7 mouse cellular contexts compared by ENCODE assay signal in the genomic region with DNA sequence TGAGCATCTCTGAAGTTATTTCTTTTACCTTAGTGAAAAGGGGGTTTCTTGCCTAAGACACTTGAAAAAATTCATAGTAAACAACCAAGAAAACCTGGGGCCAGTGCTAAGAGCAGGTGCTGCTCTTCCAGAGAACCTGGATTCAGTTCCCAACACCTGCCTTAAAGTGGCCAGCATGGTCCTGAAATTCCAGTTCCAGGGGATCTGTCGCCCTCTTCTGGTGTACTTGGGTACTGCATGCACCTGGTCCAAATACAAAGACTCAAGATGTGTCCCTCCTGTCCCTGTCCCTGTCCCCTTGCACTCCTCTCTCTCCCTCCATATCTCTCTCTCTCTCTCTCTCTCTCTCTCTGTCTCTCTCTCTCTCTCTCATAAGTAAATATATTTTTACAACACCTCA. TPM values are rescaled to one million over a fixed set of nuclear protein-coding genes. Genes with fewer than 3 reads are reported as not detected.
DNase-seq lines count a peak whose midpoint lies in the region; ATAC-seq and TF ChIP-seq lines count a peak whose summit lies in the region.

No protein-coding gene starts in this region.

- no peak overlapping the region for H3K4me3 ChIP-seq in CH12.LX (replicated peaks in 1 of 3; ENCODE audit: low read depth in 2 of 3, low read length in 2 of 3, poor library complexity in 1 of 3)
- H3K4me3 ChIP-seq in heart, embryonic 10.5 days: no peak overlapping the region
- H3K4me3 ChIP-seq in midbrain, embryonic 11.5 days (ENCODE audit: low read depth, low read length): no peak overlapping the region

- no peak for TF ChIP-seq EP300 in CH12.LX (IDR thresholded peaks at IDR 0.05; ENCODE audit: low read length)

- H3K4me1 ChIP-seq in CH12.LX (ENCODE audit: control insufficient read depth in 1 of 2, insufficient read depth in 2 of 2): peaks cover 4 to 10% of the 10 kb centered on the region in 2 experiments; a peak in 3 of 4 replicates
- H3K4me1 ChIP-seq in heart, embryonic 10.5 days: no peaks in the 10 kb centered on the region
- no peaks in the 10 kb centered on the region; the same call in 1 of the 2 replicates for H3K4me1 ChIP-seq in midbrain, embryonic 11.5 days (ENCODE audit: control insufficient read depth, insufficient read depth, low read length)

- no peaks in the 10 kb centered on the region for H3K79me2 ChIP-seq in CH12.LX (replicated peaks; ENCODE audit: control insufficient read depth, extremely low read depth, insufficient read depth, poor library complexity, severe bottlenecking)

- TF ChIP-seq RAD21 in CH12.LX (IDR thresholded peaks at IDR 0.05; ENCODE audit: low read depth, low read length): peak; percentile 88

- peak; percentile 93 to 99 for TF ChIP-seq CTCF in CH12.LX (conservative IDR thresholded peaks at IDR 0.05 in 1 of 2, IDR thresholded peaks at IDR 0.05 in 1 of 2; ENCODE audit: low read depth in 2 of 2, low read length in 2 of 2)

- peak; percentile 82 for DNase-seq in CH12.LX (ENCODE audit: extremely low read depth)
- peak; percentile 65 for DNase-seq in T-cell, adult 2 months (ENCODE audit: low spot score)
- DNase-seq in heart, embryonic 10.5 days (ENCODE audit: low spot score): peak; percentile 92
- peak; percentile 92 to 99 for DNase-seq in layer of hippocampus, postnatal 25 days (ENCODE audit: extremely low spot score in 1 of 2, low spot score in 1 of 2)
- peak; percentile 99 for DNase-seq in midbrain, embryonic 11.5 days (ENCODE audit: low spot score, missing footprints)
- DNase-seq in spleen, postnatal 14 days (ENCODE audit: low spot score in 2 of 2): peak; percentile 49 to 69

- peaks cover 4% of the 10 kb centered on the region for H3K27me3 ChIP-seq in CH12.LX (replicated peaks)
- 0 out of 2 replicates have a peak, but pooled peaks cover 6% of the 10 kb centered on the region for H3K27me3 ChIP-seq in heart, embryonic 10.5 days (ENCODE audit: insufficient read depth, poor library complexity, severe bottlenecking)
- H3K27me3 ChIP-seq in midbrain, embryonic 11.5 days (ENCODE audit: control insufficient read depth, insufficient read depth, low read length): no peaks in the 10 kb centered on the region

- TF ChIP-seq POLR2A in CH12.LX (IDR thresholded peaks at IDR 0.05; ENCODE audit: low read depth, low read length): no peak

- H3K36me3 ChIP-seq in CH12.LX (replicated peaks in 1 of 2; ENCODE audit: control insufficient read depth in 1 of 2, insufficient read depth in 1 of 2, low read length in 1 of 2): no peaks in the 10 kb centered on the region
- H3K36me3 ChIP-seq in heart, embryonic 10.5 days: no peaks in the 10 kb centered on the region
- no peaks in the 10 kb centered on the region for H3K36me3 ChIP-seq in midbrain, embryonic 11.5 days (ENCODE audit: control insufficient read depth, insufficient read depth, low read length)

- H3K4me2 ChIP-seq in CH12.LX (ENCODE audit: insufficient read depth, low read depth, poor library complexity, severe bottlenecking): no peak overlapping the region; the same call in 1 of the 2 replicates
- no peak overlapping the region for H3K4me2 ChIP-seq in midbrain, embryonic 11.5 days

- H3K9ac ChIP-seq in CH12.LX (ENCODE audit: insufficient read depth, low read depth): no peak overlapping the region
- H3K9ac ChIP-seq in midbrain, embryonic 11.5 days (ENCODE audit: low read length): no peak overlapping the region

- peaks cover 5% of the 10 kb centered on the region for H3K9me3 ChIP-seq in CH12.LX (replicated peaks; ENCODE audit: low read length)
- H3K9me3 ChIP-seq in heart, embryonic 10.5 days: no peaks in the 10 kb centered on the region
- no peaks in the 10 kb centered on the region for H3K9me3 ChIP-seq in midbrain, embryonic 11.5 days (ENCODE audit: control insufficient read depth, low read length)

- no peak overlapping the region for H3K27ac ChIP-seq in CH12.LX (ENCODE audit: insufficient read depth, low read depth)
- H3K27ac ChIP-seq in heart, embryonic 10.5 days: no peak overlapping the region
- no peak overlapping the region for H3K27ac ChIP-seq in midbrain, embryonic 11.5 days (ENCODE audit: low read depth, low read length)

- in situ Hi-C loops in CH12.LX (cut with MboI; ENCODE audit: low pct_ligation_motif_present, low pct_unique_long_range_greater_than_20kb, low sequenced_read_pairs): loop anchor here (5.0 kb wide), 3 partner anchors 58 to 307 kb away; no protein-coding TSS in a partner anchor

- dilution Hi-C loops in CH12.LX (cut with MboI; ENCODE audit: extremely low pct_ligation_motif_present, extremely low pct_unique_long_range_greater_than_20kb, low sequenced_read_pairs): no loop called here

- peak; percentile 48; the same call in 1 of the 2 replicates for ATAC-seq in common myeloid progenitor, adult 5-6 weeks (replicated peaks; ENCODE audit: low read depth, poor library complexity, severe bottlenecking)
- ATAC-seq in midbrain, embryonic 11.5 days (ENCODE audit: low FRiP score): no peak

- 0% methylated on average over 1 of the region's 1 CpGs for WGBS in heart, embryonic 10.5 days
- WGBS in midbrain, embryonic 11.5 days: 0% methylated on average over 1 of the region's 1 CpGs

TF ChIP-seq in CH12.LX, 34 proteins besides CTCF, POLR2A, EP300 and RAD21:
- TF ChIP-seq MXI1 (IDR thresholded peaks at IDR 0.05; ENCODE audit: low read depth, low read length) (no peak), GABPA (IDR thresholded peaks at IDR 0.05; ENCODE audit: insufficient replicate concordance, low read depth, low read length) (no peak), ZC3H11A (IDR thresholded peaks at IDR 0.05; ENCODE audit: low read depth, low read length) (peak; percentile 75), MEF2A (IDR thresholded peaks at IDR 0.05; ENCODE audit: borderline replicate concordance, low read depth, low read length) (no peak), TBP (conservative IDR thresholded peaks at IDR 0.05; ENCODE audit: low read depth, low read length) (no peak), SMC3 (IDR thresholded peaks at IDR 0.05; ENCODE audit: low read depth, low read length) (peak; percentile 89), ZNF384 (IDR thresholded peaks at IDR 0.05; ENCODE audit: low read depth, low read length) (no peak), MYC (IDR thresholded peaks at IDR 0.05; ENCODE audit: low read depth, low read length) (peak; percentile 85), TCF12 (IDR thresholded peaks at IDR 0.05; ENCODE audit: low read depth, low read length) (peak; percentile 25; the same call in 1 of the 2 replicates)

RNA-seq across cellular contexts. Expression of a gene that starts 32.0 kb away (rescaled TPM):
- 31.4 and 46.4 TPM in 2 replicates for total RNA-seq in CH12.LX (2012; rRNA removed)
- total RNA-seq in CH12.LX (2014; rRNA removed): 24.3 and 26.2 TPM in 2 replicates
- polyA plus RNA-seq in CH12.LX (2012; ENCODE audit: insufficient read length, low read depth): 29.3 and 30.3 TPM in 2 replicates
- total RNA-seq in common myeloid progenitor, adult 5-6 weeks (2017): not detected in 2 replicates
- polyA plus RNA-seq in heart, embryonic 10.5 days (2016; fragmentation: Nextera tagmentation; extraction: Ambion mirVana): 11.3 and 27.9 TPM in 2 replicates
- total RNA-seq in layer of hippocampus, postnatal 25 days (2021): 1 to 10 TPM; 1.2 to 2.8 TPM
- 0.16 TPM in 1 of 2 replicates, not detected in the other for polyA plus RNA-seq in midbrain, embryonic 11.5 days (2014; fragmentation: Nextera tagmentation; extraction: Ambion mirVana)

RNA-seq across cellular contexts. Expression of a gene that starts 43.8 kb away (rescaled TPM):
- total RNA-seq in CH12.LX (2012; rRNA removed) (not detected in 2 replicates), CH12.LX (2014; rRNA removed) (not detected in 2 replicates)
- polyA plus RNA-seq in CH12.LX (2012; ENCODE audit: insufficient read length, low read depth): not detected in 2 replicates
- total RNA-seq in common myeloid progenitor, adult 5-6 weeks (2017): not detected in 2 replicates
- polyA plus RNA-seq in heart, embryonic 10.5 days (2016; fragmentation: Nextera tagmentation; extraction: Ambion mirVana): 0.10 and 0.77 TPM in 2 replicates
- 100 to 1,000 TPM; 440 to 506 TPM for total RNA-seq in layer of hippocampus, postnatal 25 days (2021)
- polyA plus RNA-seq in midbrain, embryonic 11.5 days (2014; fragmentation: Nextera tagmentation; extraction: Ambion mirVana): 0.40 and 0.51 TPM in 2 replicates

Comparison
In these comparisons a context has a peak if more than half of its experiments do, and no peak if none do; other contexts are left out.
1. RNA of a gene that starts 32.0 kb away (total RNA-seq): 24.3 to 46.4 TPM in CH12.LX; 1.2 to 2.8 TPM in layer of hippocampus, postnatal 25 days and not detected in common myeloid progenitor, adult 5-6 weeks; every median in the first group is over 4 times any median in the second.
2. RNA of a gene that starts 43.8 kb away (total RNA-seq): 440 to 506 TPM in layer of hippocampus, postnatal 25 days; not detected in CH12.LX and not detected in common myeloid progenitor, adult 5-6 weeks; every median in the first group is over 100 times any median in the second.
3. Peak in every context shown above with its lines, with median percentiles within 50 percentile points of each other: DNase-seq.